Mouse (Mus musculus) CH12.LX (cell line): ENCODE measurements around the gene Uap1l1.

Experiments
- BHLHE40 ChIP-seq: IDR thresholded peaks from 2 replicates; pipeline ENCODE4 v1.6.1; 2011; ENCODE audit warnings: mild to moderate bottlenecking, low read depth, low read length, improper control_type of control experiment
- CTCF ChIP-seq, 2 experiments: IDR thresholded peaks in 1 of 2; conservative IDR thresholded peaks in 1 of 2; 2 replicates each; pipeline ENCODE4 v1.5.1; 2011 to 2012; ENCODE audit warnings: low read depth in 2 of 2, low read length in 2 of 2, improper control_type of control experiment in 1 of 2, inconsistent platforms in 1 of 2, mild to moderate bottlenecking in 1 of 2, moderate library complexity in 1 of 2
- E2F4 ChIP-seq: IDR thresholded peaks from 2 replicates; pipeline ENCODE4 v1.6.1; 2011; ENCODE audit warnings: low read depth, low read length, improper control_type of control experiment; ENCODE audit not compliant: insufficient replicate concordance
- EP300 ChIP-seq: IDR thresholded peaks from 2 replicates; pipeline ENCODE4 v1.6.1; 2011; ENCODE audit warnings: low read length, improper control_type of control experiment
- KAT2A ChIP-seq: IDR thresholded peaks from 2 replicates; pipeline ENCODE4 v1.6.1; 2012; ENCODE audit warnings: low read length, improper control_type of control experiment, inconsistent platforms; ENCODE audit not compliant: insufficient replicate concordance
- MAZ ChIP-seq: IDR thresholded peaks from 2 replicates; pipeline ENCODE4 v1.6.1; 2012; ENCODE audit warnings: low read depth, mild to moderate bottlenecking, inconsistent platforms, low read length, improper control_type of control experiment, moderate library complexity
- NRF1 ChIP-seq: IDR thresholded peaks from 2 replicates; pipeline ENCODE4 v1.6.1; 2014; ENCODE audit warnings: low read depth, mild to moderate bottlenecking, inconsistent platforms, low read length, improper control_type of control experiment, moderate library complexity
- POLR2A ChIP-seq: IDR thresholded peaks from 2 replicates; pipeline ENCODE4 v1.6.1; 2011; ENCODE audit warnings: low read depth, mild to moderate bottlenecking, improper control_type of control experiment, low read length
- RAD21 ChIP-seq: IDR thresholded peaks from 2 replicates; pipeline ENCODE4 v1.6.1; 2011; ENCODE audit warnings: low read depth, mild to moderate bottlenecking, low read length, improper control_type of control experiment, moderate library complexity
- SMC3 ChIP-seq: IDR thresholded peaks from 2 replicates; pipeline ENCODE4 v1.6.1; 2011; ENCODE audit warnings: low read depth, low read length, improper control_type of control experiment
- USF1 ChIP-seq: IDR thresholded peaks from 2 replicates; pipeline ENCODE4 v1.6.1; 2014; ENCODE audit warnings: low read depth, mild to moderate bottlenecking, inconsistent platforms, low read length, improper control_type of control experiment
- ZC3H11A ChIP-seq: IDR thresholded peaks from 2 replicates; pipeline ENCODE4 v1.6.1; 2012; ENCODE audit warnings: low read depth, mild to moderate bottlenecking, inconsistent platforms, low read length, improper control_type of control experiment
- ZKSCAN1 ChIP-seq: IDR thresholded peaks from 2 replicates; pipeline ENCODE4 v1.6.1; 2012; ENCODE audit warnings: low read depth, inconsistent platforms, low read length, improper control_type of control experiment, borderline replicate concordance
- ZNF384 ChIP-seq: IDR thresholded peaks from 2 replicates; pipeline ENCODE4 v1.6.1; 2012; ENCODE audit warnings: low read depth, low read length, improper control_type of control experiment, inconsistent platforms

- TF ChIP-seq ZC3H11A (no peak), POLR2A (no peak), CTCF (conservative IDR thresholded peaks at IDR 0.05 in 1 of 2, IDR thresholded peaks at IDR 0.05 in 1 of 2; ENCODE audit: low read depth in 2 of 2, low read length in 2 of 2) (no peak), MAZ (no peak), E2F4 (no peak), ZNF384 (no peak), RAD21 (no peak), USF1 (no peak), KAT2A (no peak), ZKSCAN1 (no peak), EP300 (no peak), SMC3 (no peak), BHLHE40 (no peak), NRF1 (no peak)
These were observed 54.5 kb downstream of the Uap1l1 start for GRCm38 (mm10) chr2:25310969-25311368.
